Mouse (Mus musculus): ENCODE measurements around the gene Cttnbp2. TPM values are rescaled to one million over a fixed set of nuclear protein-coding genes. Genes with fewer than 3 reads are reported as not detected.

Gene Cttnbp2
- total RNA-seq, 2 experiments from 2014 or later: 6.3 to 6.8 TPM

DNA sequence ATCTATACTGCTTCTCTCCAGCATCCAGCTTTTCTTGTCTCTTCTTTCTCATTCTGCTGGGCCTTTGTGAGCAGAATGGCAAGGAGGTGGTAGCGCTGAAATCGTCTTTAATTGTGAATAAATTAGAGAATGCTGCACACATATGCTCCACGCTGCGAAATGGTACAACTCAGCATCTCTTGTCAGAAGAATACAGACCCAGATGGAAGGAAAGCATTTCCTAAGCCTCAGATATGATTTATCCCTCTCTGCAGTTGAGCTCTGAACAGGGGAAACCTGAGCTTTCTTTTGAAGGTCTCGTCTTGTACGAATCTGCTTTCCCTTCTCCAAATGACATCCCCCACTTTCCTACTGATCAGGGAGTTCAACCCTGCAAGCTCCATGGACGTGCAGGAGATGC is 48.4 kb downstream of the Cttnbp2 start:
- no peak for DNase-seq

DNA sequence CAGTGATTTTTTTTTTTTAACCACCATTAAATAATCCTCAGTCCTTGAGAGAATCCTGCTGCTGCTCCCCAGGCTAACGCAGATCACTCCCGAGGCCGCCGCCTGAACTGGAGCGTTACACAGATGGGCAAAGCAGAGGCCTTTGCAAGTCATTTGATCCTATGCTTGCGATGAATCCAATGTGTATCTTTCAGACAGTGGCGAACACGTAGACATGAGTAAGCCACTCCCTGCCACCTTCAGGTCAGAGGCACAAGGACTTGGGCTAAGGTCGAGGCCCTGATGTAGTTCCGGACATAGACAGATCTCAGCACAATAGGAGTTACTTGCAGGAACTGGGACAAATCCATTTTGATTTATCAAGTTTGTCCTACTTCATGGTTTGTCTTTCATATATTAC is 49.0 kb downstream of the Cttnbp2 start:
- DNase-seq: no peak

DNA sequence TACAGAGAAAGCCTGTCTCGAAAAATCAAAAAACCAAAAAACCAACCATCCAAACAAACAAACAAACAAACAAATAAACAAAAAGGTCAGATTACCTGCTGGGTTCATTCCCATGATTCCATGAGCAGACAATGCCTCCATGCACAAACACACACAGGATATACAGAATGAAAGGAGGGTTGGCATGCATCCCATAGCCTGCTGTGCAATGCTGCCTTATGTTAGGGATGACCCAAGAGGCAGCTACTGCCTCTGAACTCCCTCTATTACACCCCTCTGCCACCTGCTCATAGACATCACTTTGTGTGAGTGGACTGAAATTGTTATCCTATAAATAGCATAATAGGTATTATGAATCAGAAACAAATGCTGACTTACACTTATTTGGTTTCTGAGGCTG is 55.0 kb downstream of the Cttnbp2 start:
- no peak for DNase-seq

DNA sequence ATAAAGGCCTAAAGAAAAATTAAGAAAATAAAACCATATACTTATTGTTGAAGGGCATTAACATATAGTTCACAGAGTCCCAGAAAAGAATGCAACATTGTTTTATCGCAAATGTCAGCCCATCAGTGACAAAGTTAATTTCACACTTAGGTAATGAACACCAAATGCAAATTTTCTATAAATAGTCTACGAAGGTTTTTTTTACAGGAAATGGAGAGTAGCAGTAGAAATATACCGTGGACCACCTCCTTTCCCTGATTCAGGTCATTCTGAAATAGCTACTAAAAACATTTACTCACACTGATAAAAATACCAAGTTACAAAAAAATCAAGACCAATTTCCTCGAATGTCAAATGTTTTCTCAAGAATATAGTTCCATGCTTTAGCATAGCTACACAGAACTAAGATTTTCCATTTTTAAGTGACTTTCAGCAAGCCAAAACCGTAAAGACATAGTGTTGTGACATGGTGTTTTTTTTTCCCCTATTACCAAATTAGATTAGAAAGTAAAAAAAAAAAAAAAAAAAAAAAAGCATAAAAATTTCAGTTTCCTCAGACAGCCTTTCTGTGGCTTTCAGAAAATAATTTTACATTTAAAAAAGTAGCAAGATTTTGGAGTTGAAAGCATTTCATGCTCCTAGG is 64.0 kb downstream of the Cttnbp2 start:
- DNase-seq: no peak

DNA sequence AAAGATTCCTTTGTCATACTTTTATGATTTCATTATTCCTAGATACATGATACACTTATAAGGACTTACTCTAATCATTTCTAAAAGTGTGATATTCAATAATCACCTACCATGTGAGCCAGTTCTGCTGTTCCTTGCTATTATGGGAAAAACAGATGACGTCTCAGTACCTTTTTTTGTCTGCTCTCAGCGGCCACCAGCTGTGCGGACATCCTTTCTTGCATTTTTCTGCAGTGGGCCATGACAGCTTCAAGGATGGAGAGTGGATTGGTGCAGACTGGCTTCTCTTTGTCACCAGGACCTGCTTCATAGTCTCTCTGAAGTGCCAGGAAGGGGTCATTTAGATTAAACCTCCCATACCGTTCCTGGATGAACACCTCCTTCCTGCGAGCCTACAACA is 66.6 kb downstream of the Cttnbp2 start:
- DNase-seq: no peak

DNA sequence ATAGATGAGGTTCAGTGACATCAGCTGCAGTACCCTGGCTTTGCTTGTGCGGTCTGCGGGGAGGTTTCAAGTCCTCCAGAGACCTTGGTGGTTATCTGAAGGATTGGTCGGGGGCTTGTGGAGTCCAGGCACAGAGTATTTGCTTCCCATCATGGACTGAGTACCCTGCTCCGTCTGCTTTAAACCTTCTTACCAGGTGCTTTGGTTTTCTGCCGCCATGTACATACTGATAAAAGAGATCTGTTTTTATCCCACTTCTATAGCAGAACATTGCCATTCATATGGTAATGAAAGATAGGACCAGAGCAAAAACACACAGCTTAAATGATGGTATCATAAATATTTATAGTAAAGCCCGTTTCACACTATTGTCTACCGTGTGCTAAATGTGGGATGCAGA is 67.7 kb downstream of the Cttnbp2 start:
- no peak for DNase-seq

DNA sequence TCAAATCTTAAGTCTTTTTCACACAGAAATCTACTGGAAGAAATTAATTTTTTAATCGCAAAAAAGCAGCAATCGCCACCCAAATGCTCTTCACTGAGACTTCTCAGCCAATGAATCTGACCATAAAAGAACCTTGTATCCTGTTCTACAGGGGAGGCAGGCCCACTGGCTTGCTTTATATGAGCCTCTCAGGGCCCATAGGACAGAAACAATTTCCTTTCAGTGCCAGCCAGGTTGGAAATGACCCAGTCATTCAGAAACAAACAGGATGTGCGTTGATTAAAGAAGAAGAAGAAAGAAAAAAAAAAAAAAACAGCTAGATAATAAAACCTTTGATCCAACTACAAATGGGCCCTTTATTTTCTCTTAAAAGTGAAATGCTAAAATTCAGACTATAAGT is 68.3 kb downstream of the Cttnbp2 start:
- DNase-seq: no peak

DNA sequence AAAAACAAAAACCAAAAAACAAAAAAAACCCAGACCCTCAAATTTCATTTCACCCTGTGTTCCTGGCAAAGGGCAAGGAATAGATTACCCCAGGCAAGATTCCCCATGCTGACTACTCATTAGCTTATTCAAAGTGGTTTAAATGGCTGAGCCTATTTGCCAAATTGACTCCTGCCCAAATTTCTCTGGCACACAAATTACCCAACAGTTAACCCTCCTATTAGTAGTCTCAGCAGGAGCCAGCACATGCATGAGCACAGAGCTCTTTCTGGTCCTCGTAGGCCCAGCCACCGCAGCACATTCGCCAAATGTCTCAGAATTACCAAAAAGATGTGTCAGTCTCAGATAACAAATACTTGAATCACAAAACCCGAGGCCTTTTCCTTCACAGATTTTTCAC is 68.9 kb downstream of the Cttnbp2 start:
- DNase-seq: no peak

DNA sequence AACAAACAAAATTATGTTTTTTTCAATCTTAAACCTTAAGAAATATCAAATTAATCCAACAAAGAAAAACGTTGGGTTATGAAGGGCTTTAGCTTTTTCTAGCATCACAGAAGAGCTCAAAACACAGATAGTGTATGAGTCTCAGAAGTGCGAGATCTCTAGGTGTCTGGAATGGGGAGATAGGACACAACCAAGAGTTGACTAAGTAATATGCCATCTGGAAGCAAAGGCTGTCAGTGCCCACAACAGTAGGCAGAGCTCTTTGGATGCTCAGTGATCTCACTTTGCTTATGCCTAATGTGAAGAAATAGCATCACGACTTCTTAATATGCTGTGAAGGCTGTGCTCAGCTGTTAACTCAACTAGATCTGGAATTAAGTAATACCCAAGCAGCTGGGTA is 72.3 kb downstream of the Cttnbp2 start:
- no peak for DNase-seq

DNA sequence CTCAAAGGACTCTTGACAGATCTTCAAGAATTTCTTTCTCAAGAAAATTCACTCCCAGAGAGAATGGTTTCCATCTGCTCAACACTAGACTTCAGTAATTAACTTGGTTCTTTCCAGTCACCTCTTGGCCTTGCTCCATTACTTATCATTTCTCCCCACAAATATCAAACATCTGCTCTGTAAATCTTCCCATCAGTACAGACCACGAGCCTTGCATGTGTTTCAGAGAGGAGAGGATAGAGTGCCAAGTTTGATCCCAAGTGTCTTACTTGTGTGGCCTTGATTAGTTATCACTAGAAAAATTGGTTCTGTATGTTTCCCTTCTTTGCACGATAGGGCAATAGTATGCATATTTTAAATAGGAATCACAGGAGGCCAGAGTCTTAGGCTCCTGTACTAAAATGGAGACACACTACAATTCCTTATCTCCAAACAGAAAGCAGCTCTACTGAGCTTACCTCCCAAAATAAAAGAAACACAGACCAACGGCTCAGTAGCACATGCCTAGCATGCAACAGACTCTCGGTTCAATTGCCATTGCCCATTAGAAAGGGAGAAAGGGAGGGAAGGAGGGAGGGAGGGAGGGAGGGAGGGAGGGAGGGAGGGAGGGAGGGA is 73.6 kb downstream of the Cttnbp2 start:
- no peak for DNase-seq

DNA sequence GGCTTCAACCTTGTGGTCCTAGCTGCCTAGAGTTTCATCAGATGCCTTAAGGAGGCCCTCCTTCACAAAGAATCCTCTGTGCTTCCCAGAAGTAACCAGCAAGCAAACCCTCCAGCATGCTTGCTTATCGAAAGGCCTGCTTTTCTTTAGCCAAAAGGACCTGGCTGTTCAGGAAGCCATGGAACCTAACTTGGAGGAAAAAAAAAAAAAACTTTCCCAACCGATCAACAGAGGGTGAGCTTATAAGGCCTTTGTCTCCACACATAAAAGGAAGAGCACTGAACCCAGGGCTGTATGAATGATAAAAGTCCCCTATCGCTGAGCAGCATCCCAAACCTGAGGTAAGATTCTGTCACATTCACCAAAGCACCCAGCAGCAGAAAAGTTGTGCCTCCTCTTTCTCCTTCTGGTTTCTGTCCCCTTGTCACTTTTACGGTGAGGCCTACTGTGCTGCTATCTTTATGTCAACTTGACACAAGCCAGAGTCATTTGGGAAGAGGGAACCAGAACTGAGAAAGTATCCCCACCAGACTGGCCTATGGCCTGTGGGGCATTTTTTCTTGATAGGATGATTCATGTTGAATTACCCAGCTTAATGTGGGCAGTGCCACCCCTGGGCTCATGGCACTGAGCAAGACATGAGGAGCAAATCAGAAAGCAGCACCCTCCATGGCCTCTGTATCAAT is 78.4 kb downstream of the Cttnbp2 start:
- DNase-seq: no peak

DNA sequence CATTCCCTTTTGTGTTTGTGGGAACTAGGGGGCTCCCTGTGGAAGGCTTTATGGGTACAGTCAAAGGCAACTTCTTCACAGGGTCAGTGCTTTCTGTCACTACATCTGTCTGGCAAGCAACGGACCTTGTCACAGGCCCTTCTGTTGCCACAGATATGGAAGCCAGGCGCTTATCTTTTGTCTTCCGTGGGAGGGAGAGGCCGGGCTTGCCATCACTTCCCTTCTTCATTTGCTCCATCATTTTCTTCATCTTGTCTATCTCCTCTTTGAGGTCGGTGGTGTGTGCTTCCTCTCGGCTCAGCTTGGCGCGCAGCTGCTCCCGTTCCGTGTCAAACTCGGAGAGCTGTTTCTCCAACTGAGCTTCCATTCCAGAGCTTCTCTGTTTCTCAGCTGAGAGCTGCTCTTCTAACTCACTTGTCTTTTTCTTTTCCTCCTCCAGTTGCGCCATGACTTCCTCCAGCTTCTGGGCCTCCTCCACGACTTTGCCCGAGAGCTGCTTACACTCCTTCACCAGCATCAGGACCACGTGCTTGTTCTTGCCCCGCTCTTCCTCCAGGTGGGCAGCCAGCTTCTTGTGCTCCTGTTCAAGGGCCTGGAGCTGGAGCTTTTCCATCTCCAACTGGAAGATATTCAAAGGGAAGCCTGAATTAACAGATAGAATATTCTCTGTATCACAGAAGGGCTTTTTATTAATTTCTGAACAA is 79.7 kb downstream of the Cttnbp2 start:
- no peak for DNase-seq

DNA sequence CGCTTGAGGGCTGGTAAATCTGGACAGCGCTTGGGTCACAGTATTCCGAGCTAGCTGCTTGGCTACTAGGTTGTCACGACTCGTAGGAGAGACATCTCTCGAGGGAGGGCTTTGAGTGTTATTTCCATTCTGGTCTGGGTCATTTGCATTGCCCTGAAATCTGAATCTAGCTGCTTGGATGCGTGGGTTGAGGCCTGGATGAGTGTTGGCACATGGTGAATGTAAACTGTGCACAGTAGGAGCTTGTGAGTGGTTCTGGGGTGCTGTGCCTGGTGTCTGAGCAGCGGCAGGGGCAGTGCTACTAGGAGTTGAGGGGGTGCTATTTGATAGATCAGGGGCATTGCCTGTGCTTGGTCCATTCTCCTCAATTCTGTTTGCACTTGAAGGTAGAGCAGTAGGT is 80.3 kb downstream of the Cttnbp2 start:
- DNase-seq: no peak

DNA sequence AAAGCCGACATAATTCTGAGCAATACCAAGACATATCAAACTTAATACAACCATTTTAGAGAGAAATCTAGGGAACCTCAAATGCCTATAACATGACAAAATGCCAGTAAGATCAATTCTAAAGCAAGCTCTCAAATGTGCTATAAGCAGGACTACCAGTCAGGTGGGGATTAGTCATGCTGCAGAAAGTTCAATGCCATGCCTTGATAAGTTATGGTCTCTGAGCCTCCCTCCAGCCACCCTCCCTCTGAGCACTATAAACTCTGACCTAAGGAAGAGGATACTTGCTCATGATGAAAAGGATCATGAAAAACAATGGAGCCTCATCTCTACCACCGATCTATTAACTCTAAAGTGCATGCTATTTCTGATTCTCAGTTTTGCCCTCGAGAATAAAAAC is 82.3 kb downstream of the Cttnbp2 start:
- no peak for DNase-seq

DNA sequence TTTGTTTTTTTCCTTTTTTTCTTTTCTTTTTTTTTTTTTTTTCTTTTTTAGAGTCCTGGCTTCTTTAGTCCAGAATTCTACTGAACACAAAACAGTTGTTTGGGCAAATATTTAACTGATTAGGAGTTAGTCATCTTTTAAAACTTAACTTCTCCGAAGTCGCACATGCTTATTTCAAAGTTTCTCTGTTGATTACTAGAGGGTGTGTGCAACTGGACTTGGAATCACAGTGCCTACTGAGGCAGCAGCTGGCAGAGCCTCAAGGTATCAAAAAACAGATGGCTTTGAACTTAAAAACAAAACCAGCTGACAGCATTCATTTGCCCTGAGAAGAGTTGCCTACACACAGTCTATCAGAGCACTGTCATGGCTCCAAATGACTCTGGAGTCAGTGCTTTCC is 82.8 kb downstream of the Cttnbp2 start:
- no peak for DNase-seq

DNA sequence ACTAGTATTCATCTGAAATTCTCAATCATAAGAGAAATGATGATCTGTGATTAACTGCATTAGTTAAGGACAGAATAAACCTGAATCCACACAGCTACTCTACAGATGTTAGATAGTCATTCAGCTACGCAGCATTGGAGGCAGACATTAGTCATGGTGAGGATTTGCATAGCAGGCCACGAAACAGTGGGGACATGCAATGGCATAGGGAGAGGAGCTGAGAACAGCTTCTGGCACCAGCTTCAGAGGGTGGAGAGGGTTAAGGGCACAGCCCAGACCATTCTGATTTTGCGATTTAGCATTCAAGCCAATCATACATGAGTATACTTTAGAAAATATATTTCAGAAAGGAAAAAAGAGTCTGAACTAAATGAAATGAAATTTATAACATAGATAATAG is 84.6 kb downstream of the Cttnbp2 start:
- DNase-seq: no peak

DNA sequence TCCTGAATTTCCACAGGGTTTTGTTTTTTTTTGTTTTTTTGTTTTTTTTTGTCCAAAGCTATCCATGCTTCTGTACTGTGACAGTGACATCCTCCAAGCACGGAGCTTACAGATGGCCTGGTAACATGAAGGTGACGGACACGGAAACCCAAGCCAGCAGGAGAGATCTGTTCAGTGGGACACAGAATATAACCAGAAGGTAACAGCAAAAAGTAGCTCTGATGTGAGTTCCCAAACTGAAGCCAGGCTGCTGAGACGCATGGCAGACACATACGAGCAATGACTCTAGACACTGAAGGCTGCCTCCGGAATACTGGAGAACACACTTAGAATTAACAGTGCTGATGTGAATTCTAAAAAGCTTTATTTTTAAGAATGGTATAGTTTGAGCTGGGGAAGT is 89.8 kb downstream of the Cttnbp2 start:
- DNase-seq: no peak

DNA sequence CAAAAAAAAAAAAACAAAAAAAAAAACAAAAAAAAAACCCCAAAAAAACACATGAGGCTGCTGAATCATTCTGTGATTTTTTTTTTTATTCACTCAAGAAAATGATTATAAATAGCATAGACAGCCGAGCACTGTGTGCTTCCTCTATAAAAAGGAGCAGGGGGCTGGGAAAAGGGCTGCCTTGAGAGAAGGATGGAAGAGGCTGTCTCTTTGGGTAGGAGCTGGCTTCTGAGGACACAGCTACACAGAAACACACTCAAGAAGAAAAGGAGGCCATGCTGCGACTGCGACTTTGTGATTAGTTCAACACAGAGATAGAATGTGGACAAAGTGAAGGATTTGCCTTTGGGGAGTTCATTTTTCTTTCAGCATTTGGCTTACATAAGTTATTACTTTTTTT is 90.3 kb downstream of the Cttnbp2 start:
- no peak for DNase-seq

DNA sequence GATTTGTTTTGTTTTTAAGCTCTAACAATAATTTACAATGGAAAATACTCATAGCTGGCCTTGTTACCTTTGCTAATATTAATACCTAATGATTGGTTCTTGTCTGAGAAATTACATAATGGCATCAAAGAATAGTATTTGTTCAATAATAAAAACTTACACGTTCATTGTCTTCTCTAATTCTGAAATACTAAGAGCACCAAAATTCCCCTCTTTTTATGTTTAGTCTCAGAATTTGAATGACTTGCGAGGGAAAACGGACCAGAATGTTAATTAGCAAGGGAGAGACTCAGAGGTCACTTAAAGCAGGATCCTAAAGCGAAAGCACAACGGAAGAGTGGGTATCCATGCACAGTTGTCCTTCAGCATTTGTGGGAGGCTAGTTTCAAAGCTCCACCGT is 91.5 kb downstream of the Cttnbp2 start:
- no peak for DNase-seq

DNA sequence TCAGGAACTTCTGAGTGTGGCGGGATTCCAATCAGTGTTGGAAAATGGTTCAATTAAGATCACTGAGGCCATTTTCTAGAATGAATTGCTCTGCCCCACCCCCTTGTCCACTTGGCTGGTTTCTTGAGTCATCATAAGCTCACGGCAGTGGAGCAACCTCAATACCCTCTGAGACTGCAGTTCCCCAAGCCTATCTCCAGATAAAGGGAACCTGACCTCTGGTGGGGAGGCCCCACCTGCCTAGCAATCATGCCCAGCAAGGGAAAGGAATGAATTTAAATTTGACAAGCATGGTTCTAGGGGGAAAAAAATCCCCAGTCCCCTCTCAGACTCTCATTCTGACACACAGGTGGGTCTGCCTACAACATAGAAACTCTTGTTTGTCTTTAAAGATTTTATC is 93.1 kb downstream of the Cttnbp2 start:
- DNase-seq: no peak

DNA sequence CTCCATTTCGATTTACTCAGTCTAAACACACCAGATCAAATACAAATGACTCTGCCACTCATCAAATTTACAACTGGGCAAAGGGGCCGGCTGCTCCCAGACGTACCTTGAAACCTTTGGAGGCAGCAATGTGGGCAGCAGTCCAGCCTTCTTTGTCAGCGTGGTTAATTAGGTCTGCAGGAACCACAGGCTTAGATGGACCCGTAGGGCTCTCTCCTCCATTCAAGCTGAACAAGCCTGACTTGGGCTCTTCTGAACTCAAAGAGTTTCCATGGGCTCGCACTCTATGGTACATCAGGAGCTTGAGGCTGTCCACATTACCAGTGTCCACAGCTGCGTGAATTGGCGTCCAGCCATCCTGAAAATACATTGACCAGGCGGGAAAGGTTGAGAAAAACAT is 94.0 kb downstream of the Cttnbp2 start:
- no peak for DNase-seq

DNA sequence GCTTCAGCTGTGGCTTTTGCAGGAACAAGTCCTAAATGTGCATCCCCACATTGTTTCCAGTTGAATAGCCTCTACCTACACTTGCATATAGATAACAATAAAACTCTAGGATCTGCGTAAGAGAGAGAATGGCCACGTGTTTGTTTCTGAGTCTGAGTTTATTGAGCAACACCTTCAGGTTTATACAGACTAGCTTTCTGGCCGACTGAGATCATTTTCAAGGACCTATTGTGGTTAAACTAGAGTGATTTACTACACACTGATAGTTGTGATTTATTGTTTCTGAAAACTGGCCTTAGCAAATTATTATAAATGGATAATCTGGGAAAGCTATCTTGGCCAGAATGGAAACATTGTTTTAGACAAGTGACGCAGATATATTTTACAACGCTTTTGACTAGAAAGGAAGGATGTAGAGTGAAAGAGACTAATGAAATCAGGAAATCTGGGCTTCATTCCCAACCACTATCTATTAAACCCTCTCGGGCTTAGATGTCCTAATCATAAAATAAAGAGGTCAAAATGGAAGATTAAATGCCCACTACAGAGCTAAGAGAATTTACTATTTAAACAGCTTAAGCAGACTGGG is 96.7 kb downstream of the Cttnbp2 start:
- no peak for DNase-seq

DNA sequence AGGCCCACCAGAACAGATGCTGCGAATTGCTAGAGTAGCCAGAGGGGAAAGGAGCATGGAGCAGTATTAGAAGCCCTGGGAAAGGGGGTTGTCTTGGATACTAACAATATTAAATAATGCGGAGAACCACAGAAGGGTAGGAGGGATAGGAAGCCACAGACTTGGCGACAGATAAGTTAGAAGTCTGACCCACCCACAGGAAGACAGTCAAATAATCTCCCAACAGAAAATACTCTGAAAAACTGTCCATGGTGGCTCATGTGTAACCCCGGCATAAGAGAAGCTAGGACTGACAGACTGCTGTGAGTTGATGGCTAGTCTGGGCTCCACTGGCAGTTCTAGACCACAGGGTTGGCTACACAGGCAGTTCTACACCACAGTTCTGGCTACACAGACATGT is 98.7 kb downstream of the Cttnbp2 start:
- no peak for DNase-seq
